Mouse (Mus musculus): ENCODE results near the gene Gsdma.
"Not testable (repeated sequence)": the region's sequence is repeated elsewhere in the genome, so short reads cannot be mapped to it uniquely, and the experiment has no call there.

Gene Gsdma

GRCm38 (mm10) chr11:98707401-98708281, 43.5 kb downstream of the Gsdma start:
- DNase-seq (ENCODE audit: extremely low read depth, insufficient read length, low spot score) = no peak

GRCm38 (mm10) chr11:98708282-98708956, 44.3 kb downstream of the Gsdma start:
- DNase-seq (ENCODE audit: extremely low read depth, insufficient read length, low spot score) = peak; percentile 50

- DNase-seq (ENCODE audit: extremely low read depth, insufficient read length, low spot score) = peak; percentile 90
These were observed 45.0 kb downstream of the Gsdma start for GRCm38 (mm10) chr11:98709001-98709741.

GRCm38 (mm10) chr11:98710416-98711045, 46.4 kb downstream of the Gsdma start:
- DNase-seq (ENCODE audit: extremely low read depth, insufficient read length, low spot score) = peak; percentile 56

- no peak for DNase-seq (ENCODE audit: extremely low read depth, insufficient read length, low spot score)
These were observed 46.9 kb downstream of the Gsdma start for GRCm38 (mm10) chr11:98711046-98711434.

GRCm38 (mm10) chr11:98712009-98712408, 47.9 kb downstream of the Gsdma start:
- DNase-seq (ENCODE audit: extremely low read depth, insufficient read length, low spot score) = not testable (repeated sequence)

- DNase-seq (ENCODE audit: extremely low read depth, insufficient read length, low spot score) = no peak
These were observed 49.6 kb downstream of the Gsdma start for GRCm38 (mm10) chr11:98713703-98714102.

GRCm38 (mm10) chr11:98715946-98716345, 51.8 kb downstream of the Gsdma start:
- no peak for DNase-seq (ENCODE audit: extremely low read depth, insufficient read length, low spot score)

GRCm38 (mm10) chr11:98717904-98718303, 53.8 kb downstream of the Gsdma start:
- peak; percentile 45 for DNase-seq (ENCODE audit: extremely low read depth, insufficient read length, low spot score)

GRCm38 (mm10) chr11:98720756-98721155, 56.6 kb downstream of the Gsdma start:
- no peak for DNase-seq (ENCODE audit: extremely low read depth, insufficient read length, low spot score)

GRCm38 (mm10) chr11:98721458-98722226, 57.5 kb downstream of the Gsdma start:
- peak; percentile 46 for DNase-seq (ENCODE audit: extremely low read depth, insufficient read length, low spot score)

GRCm38 (mm10) chr11:98723098-98723497, 58.9 kb downstream of the Gsdma start:
- DNase-seq (ENCODE audit: extremely low read depth, insufficient read length, low spot score) = no peak

- no peak for DNase-seq (ENCODE audit: extremely low read depth, insufficient read length, low spot score)
These were observed 61.9 kb downstream of the Gsdma start for GRCm38 (mm10) chr11:98725926-98726506.
